Mouse (Mus musculus): ENCODE data around the gene Serping1.
"Not testable (repeated sequence)": the region's sequence is repeated elsewhere in the genome, so short reads cannot be mapped to it uniquely, and the experiment has no call there.

Serping1 gene

GRCm38 (mm10) chr2:84737451-84737925 lies 37.8 kb downstream of the Serping1 start:
- DNase-seq (ENCODE audit: low spot score) = no peak

- no peak for DNase-seq (ENCODE audit: low spot score)
These were observed 38.7 kb downstream of the Serping1 start for GRCm38 (mm10) chr2:84736312-84737161.

DNA sequence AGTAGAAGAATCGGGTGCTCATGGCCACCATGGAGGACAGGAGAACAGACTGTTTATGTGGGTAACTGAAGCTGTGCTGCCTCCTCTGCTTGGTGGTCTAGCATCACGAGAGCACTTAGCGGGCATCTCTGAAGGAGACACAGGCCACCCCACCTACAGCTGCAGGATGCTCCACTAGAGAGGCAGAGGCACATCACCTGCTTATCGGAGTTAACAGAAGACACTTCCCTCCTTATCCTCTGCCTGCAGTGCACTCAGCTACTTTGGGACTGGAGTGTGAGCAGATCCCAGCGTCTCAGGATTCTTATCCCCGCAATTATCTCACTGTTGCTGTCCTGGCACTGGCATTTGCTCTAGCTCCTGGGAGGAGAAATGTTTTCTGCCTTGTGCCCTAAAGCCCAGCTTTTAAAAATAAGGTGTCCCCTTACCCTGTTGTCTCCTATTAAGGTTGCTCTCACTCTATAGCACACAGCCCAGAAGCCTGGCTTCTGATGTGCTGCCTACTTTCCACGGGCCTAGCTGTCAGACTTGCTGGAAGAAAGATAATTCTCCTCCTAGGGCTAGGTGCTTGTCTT lies 39.8 kb downstream of the Serping1 start:
- DNase-seq (ENCODE audit: low spot score) = no peak

DNA sequence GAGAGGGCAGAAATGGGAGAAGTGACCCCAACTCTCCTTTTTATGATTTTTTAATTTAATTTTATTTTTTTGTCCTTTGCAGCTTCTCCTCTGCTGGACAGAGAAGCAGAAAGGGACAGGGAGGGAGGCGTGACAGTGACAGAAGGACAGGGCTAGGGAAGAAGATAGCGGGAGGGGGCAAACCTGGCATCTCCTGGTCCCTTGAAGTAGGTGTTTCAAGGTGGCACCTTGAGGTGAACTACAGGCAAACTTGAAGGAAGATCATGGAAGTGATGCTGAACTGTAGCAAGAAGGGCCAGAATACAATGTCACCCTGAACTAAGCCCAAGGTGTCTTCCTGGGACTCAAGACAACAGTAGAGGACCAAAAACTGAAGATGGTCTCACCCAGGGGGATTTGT lies 40.3 kb downstream of the Serping1 start:
- no peak for DNase-seq (ENCODE audit: low spot score)

DNA sequence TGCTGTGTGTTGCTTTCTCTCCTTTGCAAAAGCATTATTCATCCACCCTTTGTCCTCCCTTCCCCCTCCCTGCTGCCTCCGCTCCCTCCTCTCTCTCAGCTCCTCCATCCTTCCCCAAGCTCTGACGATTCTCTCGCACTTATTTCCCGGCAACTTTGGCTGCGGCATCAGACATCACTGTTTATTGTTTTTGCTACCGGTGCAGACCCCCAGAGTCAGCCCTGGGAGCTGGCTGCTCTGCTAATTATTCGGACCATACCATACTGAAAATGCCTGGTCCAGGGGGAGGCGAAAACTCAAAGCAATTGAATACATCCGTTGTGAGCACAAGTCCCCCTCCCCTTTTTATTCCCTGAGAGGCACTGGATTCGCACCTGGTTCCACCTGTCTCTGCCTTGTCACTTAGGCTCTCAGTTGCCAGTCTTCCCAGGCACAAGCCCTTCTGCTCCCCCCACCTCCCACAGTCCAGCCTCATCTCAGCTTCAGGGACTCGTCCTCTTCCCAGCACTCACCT lies 40.8 kb downstream of the Serping1 start:
- no peak for DNase-seq (ENCODE audit: low spot score)

DNA sequence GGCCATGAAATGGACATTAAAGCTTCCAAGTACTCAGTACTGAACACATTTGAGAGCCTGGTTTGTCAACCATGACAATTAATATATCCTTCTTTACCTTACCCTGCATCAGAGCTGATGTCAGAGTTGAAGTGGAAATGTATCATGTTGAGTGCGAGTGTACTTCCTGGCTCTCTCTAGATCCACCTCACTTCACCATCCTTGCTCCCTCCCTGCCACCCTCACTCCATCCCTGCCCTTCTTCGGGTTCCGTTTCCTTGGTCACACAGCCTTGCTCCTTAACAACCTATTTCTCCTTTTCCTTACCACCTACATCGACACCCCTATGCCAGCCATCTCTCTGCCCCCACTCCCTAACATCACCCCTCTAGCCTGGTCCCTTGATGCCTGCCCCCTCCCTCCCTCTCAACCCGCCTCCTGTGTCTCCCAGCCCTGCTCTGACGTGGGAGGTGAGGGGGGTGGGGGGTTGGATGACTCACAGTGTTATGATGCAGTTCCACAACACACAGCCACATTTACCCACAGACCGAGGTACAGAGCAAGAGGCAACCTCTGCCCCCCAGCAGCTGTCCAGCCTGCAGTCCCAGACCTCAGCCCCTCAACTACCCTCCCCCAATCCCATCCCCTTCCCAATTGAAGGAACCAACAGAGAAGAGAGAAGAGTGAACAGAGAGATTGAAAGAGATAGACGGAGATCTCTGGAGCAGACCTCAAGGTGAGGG lies 41.5 kb downstream of the Serping1 start, which contains the start of gene Ypel4:
TSS of gene Ypel4 (plus strand) at position 480 of the 722 bp plus-strand sequence.
- no peak for DNase-seq (ENCODE audit: low spot score)

- no peak for DNase-seq (ENCODE audit: low spot score)
These were observed 42.9 kb downstream of the Serping1 start for GRCm38 (mm10) chr2:84732394-84732793.

GRCm38 (mm10) chr2:84731206-84731605 lies 44.0 kb downstream of the Serping1 start:
- DNase-seq (ENCODE audit: low spot score) = no peak

- not testable (repeated sequence) for DNase-seq (ENCODE audit: low spot score)
These were observed 47.1 kb downstream of the Serping1 start for GRCm38 (mm10) chr2:84728191-84728590.

- DNase-seq (ENCODE audit: low spot score) = peak; percentile 93
These were observed 47.9 kb downstream of the Serping1 start, which contains the start of gene Clp1 for GRCm38 (mm10) chr2:84727172-84727858. Clp1 (minus strand) TSS chr2:84727350.

- DNase-seq (ENCODE audit: low spot score) = no peak
These were observed 48.5 kb downstream of the Serping1 start for GRCm38 (mm10) chr2:84726716-84727115.

DNA sequence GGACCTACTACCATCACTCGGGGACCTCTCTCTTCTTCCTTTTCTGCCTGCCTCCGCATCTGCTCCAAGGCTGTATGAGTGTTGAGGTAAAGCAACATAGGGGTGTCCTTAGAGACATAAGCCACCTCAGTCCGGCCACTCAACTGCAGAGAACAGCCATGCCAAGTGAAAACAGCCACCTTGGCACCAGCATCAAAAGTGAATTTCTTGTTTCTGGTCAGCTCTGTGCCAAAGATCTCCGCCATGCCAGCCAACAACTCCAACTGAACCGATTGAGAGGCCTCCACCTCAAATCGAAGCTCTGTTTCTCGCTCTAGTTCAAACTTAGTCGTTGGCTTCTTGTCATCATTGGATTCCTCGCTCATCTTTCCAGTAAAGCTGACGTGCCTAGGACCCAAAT lies 49.5 kb downstream of the Serping1 start:
- DNase-seq (ENCODE audit: low spot score) = no peak

GRCm38 (mm10) chr2:84723856-84724255 lies 51.4 kb downstream of the Serping1 start:
- DNase-seq (ENCODE audit: low spot score) = no peak

GRCm38 (mm10) chr2:84721182-84721581 lies 54.1 kb downstream of the Serping1 start:
- no peak for DNase-seq (ENCODE audit: low spot score)

- DNase-seq (ENCODE audit: low spot score) = no peak
These were observed 54.5 kb downstream of the Serping1 start for GRCm38 (mm10) chr2:84720718-84721117.

GRCm38 (mm10) chr2:84717357-84717756 lies 57.9 kb downstream of the Serping1 start:
- no peak for DNase-seq (ENCODE audit: low spot score)

- DNase-seq (ENCODE audit: low spot score) = no peak
These were observed 58.6 kb downstream of the Serping1 start for GRCm38 (mm10) chr2:84716423-84717355.

- peak; percentile 60 for DNase-seq (ENCODE audit: low spot score)
These were observed 59.5 kb downstream of the Serping1 start for GRCm38 (mm10) chr2:84715562-84716361.

All from ovary, postnatal 36 days (tissue).